Mouse (Mus musculus) gastrocnemius, postnatal 36 days (tissue): ENCODE measurements at regions not wholly inside any gene's neighbourhood (a gene's known extent, or its start where the extent isn't known, plus 50 kb on each side); places are given as distances from the start of the nearest gene placed in this dataset.

ENCODE experiments used
- DNase-seq, 2 experiments: peaks; one replicate each; pipeline ENCODE4 v3.0.0; 2022
- intact Hi-C: fragments of 180-260 bp; cut with DNase I; formaldehyde crosslinking; loops from one replicate; pipeline ENCODE4 v1.15.1; 2025

DNA sequence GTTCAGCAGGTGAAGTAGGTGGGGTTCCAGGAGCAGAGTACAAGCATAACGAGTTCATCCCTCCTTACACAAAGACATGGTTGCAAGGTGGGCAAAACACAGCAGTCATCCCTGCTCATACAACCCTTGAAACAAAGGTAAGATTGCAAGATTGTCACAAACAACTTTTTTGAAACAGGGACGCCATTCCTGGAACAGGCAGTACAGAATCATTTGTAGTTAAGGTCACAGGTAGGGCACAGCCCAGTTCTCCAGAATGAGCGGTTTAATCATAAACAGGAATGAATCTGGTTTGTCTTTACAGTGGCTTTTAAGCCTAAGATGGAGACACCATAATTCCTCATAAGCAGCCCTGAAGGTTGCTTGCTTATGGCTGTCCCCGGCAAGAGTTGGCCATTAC, 150.1 kb upstream of the Plcz1 start:
- intact Hi-C loops: no loop called here
- no peak for DNase-seq

DNA sequence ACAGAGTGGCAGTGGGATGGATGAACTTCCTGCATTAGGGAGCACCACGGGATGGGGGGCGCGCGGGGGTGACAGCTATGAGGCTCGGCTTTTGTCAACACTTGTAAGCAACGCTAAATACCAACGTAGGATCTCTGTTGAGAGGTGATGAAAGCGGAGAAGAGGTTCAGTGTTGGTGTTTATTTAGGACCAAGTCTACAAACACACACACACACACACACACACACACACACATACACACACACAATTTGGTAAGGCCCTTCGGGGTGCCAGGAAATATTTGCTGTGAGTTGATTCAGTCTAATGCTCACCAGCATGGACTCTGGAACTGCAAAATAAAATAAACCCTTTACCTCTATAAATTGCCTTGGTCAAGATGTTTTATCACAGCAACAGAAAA, 148.3 kb upstream of the Plcz1 start:
- DNase-seq: no peak
- intact Hi-C loops: no loop called here

DNA sequence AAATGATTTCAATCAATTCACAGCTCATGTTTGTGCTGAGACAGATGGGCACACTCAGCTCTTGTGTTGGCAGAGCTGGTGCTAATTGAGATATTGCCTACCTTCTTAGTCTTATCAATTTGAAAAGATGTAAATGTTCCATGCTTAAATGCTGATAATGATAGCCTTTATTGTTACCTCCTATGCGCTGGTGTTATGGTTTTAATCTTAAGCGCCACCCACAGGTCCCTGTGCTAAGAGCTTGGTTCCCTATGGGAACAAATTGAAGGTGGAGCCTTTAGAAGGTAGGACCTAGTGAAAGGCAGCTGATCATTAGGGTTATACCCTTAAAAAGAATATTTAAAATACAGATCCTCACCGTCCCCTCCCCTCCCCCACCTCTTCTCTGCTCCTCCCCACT, 146.5 kb upstream of the Plcz1 start:
- no peak for DNase-seq
- intact Hi-C loops: no loop called here

DNA sequence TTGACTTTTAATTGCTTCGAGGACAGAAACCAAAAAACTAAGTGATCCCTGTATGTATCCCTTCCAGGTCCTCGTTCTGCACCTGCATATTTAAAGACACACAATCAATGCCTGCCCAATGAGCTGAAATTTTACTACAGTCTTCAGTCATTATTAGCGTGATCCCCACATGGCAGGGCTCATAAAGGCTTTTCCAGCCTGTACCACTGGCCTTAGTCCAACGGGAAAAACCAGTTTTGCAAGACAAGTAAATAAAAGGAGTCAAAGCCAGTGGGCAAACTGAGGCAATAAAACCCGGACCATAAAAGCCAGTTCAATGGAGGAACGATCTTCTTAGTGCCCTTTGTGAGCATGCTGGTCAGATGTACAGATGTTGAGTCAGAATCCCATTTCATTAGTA, 145.8 kb upstream of the Plcz1 start:
- intact Hi-C loops: no loop called here
- no peak for DNase-seq

DNA sequence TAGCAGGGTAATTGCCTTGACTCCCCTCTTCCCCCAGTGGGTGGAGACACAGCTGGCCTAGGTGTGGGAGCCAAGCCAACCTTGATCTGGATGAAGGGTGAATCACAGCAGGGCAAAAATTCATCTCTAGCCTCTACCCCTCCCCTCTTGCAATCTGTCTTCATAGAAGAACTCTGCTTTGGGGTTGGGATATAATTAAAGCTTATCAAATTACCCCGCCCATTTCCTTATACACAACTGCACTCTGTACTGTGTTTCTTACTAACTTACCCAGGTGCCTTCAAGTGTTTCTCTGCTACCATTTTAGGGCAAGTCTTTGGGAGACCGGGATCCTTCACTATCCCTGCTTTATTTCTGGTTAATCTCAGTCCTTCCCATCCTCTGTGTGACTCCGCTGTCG, 138.7 kb upstream of the Plcz1 start:
- intact Hi-C loops: no loop called here
- no peak for DNase-seq

DNA sequence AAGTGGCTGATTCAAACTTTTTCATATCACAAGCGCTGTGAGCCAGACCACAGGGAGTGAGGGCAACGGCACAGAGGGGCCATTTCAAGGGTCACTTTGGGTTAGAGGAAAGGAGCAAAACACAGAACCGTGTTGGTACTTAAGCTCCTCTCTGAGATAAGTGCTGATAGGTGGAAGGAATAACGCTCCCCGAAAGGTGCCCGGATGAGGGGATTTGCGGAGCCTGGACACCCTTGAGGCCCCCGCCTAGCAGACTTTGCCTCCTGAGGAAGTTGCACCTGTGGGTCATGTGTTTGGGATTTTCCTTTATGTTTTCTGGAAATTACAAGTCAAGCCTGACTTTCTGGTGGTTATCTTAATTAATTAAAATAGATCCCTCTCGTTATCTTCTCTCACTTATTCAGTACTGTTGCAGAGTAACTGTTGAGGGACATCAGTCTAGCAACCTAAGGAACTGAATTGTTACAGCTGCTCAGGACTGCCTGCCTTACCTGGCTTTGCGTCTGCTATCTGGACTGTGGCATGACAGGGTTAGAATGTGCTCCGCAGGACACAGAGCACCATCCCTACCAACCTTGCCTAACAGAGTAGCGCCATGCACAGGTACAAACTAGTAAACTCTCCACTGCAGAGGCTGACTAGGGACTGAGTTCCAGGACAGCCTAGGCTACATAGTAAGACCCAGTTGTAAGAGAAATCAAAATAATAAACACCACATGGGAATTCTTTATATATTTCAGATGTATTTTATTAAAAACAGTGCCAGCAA, 137.4 kb upstream of the Plcz1 start:
- intact Hi-C loops: no loop called here
- no peak for DNase-seq

DNA sequence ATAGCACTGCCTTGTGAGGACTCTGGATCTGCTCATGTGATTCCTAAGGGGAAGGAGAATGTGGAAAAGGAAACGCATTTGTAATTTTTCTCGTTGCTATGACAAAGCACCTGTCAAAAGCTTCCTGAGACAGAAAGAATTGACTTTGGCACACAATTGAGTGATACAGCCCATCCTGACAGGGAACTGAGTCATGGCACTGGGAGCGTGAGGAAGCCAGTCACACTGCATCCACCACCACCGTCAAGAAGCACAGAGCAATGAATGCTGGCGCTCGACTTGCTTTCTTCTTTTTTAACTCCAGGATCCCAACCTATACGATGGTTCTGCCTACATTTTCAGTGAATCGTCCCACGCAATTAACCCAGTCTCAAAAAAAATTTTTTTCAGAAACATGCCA, 131.5 kb upstream of the Plcz1 start:
- no peak for DNase-seq
- intact Hi-C loops: no loop called here

DNA sequence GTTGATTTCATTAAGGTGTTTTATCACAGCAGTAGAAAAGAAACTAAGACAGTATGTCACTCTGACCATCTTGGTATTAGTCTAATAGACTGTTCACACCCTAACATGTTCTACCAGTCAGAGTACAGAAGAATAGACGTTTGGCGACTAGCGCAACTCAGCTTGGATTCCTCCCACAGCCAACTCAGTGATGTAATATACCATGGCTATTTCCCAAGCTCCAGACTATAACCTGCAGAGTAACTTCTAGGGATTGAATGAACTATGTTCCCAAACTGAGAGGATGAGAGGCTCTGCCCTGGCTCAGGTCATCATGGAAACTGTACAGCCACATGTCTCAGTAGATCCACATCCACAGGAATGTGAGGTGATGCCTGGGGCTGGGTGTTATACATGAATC, 128.6 kb upstream of the Plcz1 start:
- intact Hi-C loops: no loop called here
- no peak for DNase-seq

DNA sequence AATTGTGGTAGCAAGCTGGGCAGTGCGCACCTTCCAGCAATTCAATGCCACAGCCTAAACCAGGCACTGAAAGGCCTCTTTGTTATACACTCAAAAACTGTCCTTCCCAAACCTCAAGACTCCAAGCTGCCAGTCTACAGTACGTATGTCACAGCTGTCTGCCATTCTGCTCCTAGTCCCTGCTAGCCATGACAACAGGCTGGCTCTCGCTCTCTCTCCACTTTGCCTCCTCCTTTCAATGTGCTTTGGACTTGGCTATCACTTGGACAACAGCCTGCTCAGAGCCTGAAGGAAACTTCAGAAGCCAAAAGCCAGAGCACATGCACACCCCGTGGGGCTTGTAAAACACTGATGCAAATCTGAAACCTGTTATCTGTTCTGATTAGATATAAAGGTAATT, 125.9 kb upstream of the Plcz1 start:
- DNase-seq: no peak

DNA sequence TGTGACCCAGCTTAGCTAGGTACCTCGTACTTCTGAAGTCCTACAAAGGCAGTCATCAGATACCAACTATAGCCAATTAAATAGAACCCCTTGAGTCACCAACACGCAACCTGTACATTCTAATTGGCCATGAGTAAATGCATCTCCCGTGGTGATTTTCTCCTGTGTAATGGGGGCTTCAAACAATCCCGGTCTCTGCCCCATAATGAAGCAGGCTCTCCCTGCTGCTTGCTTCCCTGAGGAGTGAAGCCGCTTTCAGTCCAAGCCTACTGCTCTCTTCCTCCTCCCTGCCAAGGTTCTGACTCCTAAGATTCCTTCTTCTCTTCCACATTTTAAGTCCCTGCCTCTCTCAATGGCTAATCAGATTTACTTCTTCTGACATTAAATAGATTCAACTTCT, 121.5 kb upstream of the Plcz1 start:
- intact Hi-C loops: no loop called here
- no peak for DNase-seq

More for the DNA sequence above, 125.9 kb upstream of the Plcz1 start:
- intact Hi-C loops: no loop called here

DNA sequence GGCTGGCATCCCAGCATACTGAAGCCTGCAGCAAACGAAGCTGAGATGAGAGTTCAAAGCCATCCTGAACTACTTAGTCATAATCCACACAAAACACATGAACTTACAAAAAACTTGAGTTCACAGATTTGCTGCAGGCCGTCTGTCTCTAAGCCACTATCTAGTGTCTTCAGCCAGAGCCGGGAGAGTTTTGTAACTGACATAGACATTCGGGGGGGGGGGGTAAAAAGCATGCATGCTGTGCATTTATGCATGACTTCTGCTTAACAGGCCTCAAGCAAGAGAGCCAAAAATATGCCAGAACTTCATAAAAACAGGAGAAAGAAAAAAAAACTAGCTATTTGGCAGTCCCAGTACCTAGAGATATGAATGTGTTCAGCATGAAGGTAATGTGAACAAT, 120.2 kb upstream of the Plcz1 start:
- no peak for DNase-seq

DNA sequence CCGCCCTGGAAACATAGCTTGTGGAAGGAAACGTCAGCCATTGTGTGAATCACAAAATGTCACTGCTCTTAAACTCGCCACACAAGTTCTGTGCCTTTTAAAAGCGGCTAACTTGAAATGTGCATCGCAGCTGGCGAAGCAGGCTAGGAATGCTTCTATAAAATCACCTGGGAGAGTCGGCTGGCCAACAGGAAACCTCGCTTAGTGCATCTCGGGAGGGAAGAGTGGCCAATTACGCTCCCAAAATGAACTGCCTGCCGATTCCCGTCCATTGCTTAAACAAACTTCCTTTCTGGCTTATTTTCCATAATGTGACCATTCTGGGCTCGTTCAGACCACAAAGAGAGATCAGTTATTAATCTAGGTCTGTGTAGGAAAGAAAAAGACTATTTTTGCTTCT, 119.7 kb upstream of the Plcz1 start:
- no peak for DNase-seq
- intact Hi-C loops: no loop called here

More for the DNA sequence above, 120.2 kb upstream of the Plcz1 start:
- intact Hi-C loops: no loop called here

DNA sequence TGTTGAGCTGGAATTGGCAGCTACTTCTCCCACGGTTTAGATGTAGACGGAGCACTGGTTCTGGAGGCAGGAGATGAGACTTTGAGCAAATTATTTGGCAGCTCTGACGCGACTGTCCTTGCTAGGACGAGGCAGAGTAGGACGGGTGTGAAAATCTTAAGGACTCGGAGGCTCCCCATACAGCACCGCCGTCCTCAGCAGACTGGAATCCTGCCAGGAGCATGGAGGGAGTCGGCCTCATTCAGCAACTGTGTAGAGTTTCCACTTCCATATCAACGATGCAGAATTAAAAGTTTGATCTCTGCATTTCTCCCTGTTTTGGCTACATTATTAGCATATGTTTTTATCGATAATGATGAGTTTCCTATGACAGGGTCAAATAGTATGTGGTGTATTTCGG, 117.7 kb upstream of the Plcz1 start:
- intact Hi-C loops: no loop called here
- DNase-seq: no peak

DNA sequence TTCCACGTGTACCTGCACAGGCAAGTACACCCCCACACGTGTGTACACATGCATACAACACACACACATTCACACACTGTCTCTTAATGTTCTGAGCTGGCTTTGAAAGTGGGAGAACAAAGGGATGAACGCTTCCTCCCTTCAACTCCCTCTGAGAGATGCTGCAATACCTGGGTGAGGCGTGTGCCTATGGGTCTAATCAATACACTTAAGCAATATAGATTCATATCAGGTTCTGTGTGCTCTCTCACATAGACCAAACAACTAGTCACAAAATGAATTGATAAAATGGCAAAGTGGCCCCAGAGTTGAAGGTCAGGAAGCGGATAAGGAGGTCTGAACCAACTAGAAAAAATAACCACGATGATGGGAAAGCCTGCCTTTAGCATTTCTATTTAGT, 116.1 kb upstream of the Plcz1 start:
- intact Hi-C loops: no loop called here
- no peak for DNase-seq

DNA sequence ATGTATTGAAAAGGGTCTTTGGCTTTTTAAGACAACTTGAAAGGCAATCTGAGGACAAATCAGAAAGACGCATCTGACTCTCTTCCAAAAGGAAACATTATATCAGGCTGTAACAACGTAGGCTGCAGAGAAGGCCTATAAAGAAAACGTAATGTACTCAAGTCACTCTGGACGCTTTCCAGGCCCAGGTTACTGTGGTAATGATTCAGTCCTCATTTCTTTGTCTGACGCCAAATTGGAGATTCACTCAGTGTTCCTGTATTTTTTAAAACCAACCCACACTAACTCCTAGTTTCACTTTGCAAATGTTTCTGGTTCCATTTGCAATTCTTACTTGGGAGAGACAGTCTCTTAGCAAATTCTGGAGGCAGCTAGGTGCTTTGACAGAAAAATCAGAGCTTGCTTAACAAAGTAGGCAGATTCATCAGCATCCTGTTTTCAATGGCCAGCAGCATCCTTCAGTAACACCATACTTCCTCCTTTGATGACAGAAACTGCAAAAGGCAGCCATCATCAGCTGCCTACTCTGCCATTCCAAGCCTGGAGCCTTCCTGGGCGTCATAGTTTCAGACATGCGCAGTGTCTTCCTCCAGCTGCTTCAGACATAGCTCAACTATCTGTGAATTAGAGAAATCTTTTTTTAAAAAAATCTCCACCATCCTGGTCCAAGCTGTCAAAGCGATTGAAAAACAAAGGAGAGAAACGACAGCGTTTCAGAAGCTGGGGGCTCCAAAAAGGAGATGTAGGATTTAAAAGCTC, 111.3 kb upstream of the Plcz1 start:
- intact Hi-C loops: no loop called here
- no peak for DNase-seq

DNA sequence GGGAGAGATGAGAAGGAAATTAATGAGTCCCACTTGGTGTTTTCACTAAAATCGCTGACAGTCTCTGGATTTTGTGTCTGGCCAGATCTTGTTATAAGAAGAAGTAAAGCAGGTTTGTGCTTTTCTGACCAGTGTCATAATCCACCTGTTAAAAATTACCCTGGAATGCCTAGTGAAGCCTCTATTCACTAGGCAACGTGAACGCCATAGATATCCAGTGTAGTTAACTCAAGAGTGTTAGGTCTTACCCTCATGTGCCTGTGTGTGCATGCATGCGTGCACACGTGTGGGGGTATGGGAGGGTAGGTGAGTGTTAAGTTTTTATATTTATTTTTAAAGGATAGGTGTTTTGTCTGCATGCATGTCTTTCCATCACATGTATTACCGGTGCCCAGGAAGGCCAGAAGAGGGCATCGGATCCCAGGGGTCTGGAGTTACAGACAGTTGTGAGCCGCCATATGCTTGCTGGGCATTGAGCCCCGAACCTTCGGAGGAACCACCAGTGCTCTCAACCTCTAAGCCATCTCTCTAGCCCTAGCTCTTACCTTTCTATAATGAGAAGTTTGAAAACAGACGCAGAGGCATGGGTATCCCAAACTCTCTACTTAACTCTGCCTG, 107.5 kb upstream of the Plcz1 start:
- DNase-seq: no peak
- intact Hi-C loops: no loop called here

DNA sequence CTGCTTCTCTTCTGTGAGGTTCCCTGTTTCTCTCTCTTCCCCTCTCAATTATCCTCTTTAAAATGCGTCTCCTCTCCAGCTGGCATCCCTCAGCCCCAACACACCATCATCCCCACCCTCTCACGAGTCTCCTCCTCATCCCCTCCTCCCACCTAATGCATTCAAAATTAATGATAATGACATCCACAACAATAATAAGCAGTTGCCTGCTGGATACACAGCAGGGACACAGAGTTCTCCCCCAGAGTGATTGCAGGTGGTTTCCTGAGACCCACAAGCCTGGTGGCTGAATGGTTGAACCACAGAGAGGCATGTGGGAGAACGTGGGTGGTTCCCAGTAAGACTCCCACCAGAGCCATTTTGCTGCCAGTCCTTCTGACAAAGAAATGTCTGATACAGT, 106.9 kb upstream of the Plcz1 start:
- intact Hi-C loops: no loop called here

DNA sequence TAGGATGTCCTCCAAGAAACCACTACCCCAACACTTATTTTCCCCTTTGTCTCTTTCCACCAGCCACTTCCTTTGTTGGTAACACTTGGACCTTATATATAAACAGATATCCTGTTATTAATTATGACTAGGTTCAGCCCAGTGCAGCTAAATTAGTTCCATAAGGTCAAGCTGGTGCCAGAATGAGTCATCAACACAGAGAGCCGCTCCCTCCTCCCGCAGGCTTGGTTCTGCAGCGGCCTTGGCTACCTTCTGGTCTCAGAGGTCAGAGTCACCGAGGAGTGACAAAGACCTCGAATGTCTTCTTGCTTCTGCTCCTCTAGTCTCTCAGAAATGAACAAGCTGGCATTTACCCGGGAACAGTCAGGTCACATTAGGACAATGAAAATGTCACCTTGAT, 106.5 kb upstream of the Plcz1 start:
- peak in 1 of 2 experiments; percentile 25 for DNase-seq
- intact Hi-C loops: no loop called here

More for the DNA sequence above, 106.9 kb upstream of the Plcz1 start:
- no peak for DNase-seq

DNA sequence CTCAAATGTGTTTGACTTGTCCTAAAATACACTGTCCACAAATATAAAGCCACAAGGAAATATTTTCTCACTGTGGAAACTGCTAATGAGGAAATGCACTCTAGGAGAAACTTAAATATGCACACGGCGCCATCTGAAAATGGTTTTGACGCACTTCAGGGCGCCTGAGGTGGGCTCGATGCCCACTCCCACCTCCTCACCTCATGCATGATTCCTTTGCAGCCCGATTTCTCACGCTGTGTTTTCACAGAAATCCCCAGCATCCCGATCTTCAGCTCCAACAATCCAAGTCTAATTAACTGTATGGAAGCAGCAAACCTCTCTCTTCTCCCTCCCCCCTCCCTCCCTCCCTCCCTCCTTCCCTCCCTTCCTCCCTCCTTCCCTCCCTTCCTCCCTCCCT, 92.5 kb upstream of the Plcz1 start:
- no peak for DNase-seq
- intact Hi-C loops: no loop called here

DNA sequence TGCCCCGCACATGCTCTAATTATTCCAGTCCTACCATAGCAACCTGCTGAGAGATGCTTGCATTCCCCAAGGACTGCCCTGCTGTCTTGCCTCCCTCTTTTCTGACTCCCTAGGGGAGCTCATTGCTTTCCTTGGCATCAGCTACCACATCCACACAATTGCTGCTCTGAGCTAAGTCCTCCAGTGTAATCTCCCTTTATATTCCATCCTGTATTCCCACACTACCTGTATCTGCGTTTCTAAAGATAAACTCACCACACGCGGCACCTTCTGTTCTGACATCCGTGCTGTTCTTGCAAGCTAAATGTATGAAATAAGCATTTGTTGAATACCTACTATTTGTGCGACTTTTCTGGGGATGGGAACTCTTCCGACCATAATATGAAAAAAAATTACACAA, 85.4 kb upstream of the Plcz1 start:
- intact Hi-C loops: no loop called here
- no peak for DNase-seq

DNA sequence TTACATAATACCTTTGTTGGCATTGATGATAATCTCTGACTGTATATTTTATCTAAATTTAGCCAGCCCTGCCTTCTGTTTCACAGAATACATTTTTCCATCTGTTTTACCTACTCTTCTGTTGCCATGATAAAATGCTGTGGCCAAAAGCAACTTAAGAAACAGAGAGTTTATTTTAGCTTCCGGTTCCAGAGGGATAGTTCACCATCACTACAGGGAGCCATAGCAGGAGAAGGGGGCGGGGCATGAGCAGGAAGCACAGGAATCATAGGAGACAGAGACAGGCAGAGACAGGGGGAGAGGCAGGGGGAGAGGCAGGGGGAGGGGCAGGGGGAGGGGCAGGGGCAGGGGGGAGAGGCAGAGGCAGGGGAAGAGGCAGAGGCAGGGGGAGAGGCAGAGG, 72.8 kb upstream of the Plcz1 start:
- DNase-seq: no peak
- intact Hi-C loops: no loop called here

DNA sequence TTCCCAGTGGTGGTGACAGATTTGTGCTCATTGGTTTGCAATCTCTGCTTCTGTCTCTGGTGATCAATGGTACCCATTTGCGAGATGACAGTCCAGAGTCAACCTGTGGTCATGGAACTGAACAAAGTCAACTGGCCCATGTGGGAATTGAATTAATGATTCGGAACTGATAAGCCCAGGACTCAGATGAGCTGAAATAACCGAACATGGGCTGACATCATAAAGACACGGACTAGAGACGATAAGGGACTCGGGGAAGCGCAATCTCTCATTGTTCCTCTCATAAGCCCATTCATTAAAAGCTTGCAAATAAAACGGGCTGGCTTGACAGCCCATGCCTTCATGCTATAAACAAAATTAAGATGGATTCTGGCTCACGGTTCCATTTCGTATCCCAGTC, 70.8 kb upstream of the Plcz1 start:
- intact Hi-C loops: no loop called here
- no peak for DNase-seq
